Mouse (Mus musculus): ENCODE data around the gene Atp6v1g2.

DNA sequence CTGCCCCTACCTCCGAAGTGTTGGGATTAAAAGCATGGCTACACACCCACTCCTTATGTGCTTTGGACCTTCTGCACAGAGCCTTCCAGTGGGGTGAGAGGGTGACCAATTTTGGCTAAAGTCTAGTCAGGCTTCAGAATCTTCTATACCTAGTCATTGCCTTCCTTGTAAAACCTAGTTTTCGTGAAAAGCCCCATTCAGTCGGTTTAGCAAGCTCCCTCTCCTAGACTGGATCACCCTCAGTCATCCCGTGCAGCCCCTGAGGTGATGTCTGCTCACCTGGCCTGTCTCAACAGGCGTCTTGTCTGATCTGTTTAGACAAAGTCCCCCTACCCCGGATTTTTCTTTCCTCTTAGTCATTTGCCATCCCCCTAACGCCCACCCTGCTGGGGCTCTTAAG lies 35.4 kb upstream of the Atp6v1g2 start:
- TF ChIP-seq CTCF (IDR thresholded peaks at IDR 0.05; ENCODE audit: low read depth, low read length), result no peak
- TF ChIP-seq POLR2A (IDR thresholded peaks at IDR 0.05; ENCODE audit: insufficient read depth, low read length), result no peak
- TF ChIP-seq EP300 (IDR thresholded peaks at IDR 0.05; ENCODE audit: insufficient read depth, low read depth, low read length), result no peak

All from ES-Bruce4 (cell line).